Mouse (Mus musculus): ENCODE data around the gene Gm17631. TPM values are rescaled to one million over a fixed set of nuclear protein-coding genes. Genes with fewer than 3 reads are reported as not detected.
"Not testable (repeated sequence)": the region's sequence is repeated elsewhere in the genome, so short reads cannot be mapped to it uniquely, and the experiment has no call there.

The Gm17631 gene
- polyA plus RNA-seq (2015; fragmentation: Nextera tagmentation; extraction: Ambion mirVana) = not detected in 2 replicates

DNA sequence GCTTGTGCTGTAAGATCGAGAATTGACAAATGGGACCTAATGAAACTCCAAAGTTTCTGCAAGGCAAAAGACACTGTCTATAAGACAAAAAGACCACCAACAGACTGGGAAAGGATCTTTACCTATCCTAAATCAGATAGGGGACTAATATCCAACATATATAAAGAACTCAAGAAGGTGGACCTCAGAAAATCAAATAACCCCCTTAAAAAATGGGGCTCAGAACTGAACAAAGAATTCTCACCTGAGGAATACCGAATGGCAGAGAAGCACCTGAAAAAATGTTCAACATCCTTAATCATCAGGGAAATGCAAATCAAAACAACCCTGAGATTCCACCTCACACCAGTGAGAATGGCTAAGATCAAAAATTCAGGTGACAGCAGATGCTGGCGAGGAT, at the start of gene Gm17631:
Gene Gm17631 (plus strand): TSS at position 301 of the 400 bp plus-strand sequence.
- not testable (repeated sequence) for ATAC-seq (ENCODE audit: insufficient number of reproducible peaks, low FRiP score, low TSS enrichment, low read depth); H3K36me3 ChIP-seq; H3K27ac ChIP-seq; H3K4me3 ChIP-seq; H3K9me3 ChIP-seq; H3K4me1 ChIP-seq; H3K27me3 ChIP-seq; H3K4me2 ChIP-seq; H3K9ac ChIP-seq
- WGBS = no CpG with 5 or more reads among the region's 3 CpGs

DNA sequence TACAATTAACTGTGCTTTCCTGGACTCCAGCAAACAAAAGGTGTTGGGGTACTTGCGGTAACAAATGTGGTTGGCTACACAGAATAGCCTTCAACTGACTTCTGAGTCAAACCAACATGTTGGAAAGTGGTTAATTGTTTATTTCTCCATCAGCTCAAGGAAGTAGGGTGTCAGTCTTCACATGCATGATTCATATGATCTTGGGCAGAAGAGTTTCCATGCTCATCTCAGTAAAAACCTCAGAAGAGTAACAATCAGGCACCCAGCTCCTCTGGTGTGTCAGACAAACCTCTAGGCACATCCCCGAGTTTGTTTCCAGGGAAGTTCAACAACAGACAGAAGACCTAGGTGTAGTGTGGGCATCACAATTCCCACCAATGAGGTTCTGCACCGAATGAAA, 44.7 kb upstream of the Gm17631 start:
- 60% methylated on average over 3 of the region's 3 CpGs for WGBS
- no peaks in the 10 kb centered on the region for H3K9me3 ChIP-seq
- no peaks in the 10 kb centered on the region for H3K27me3 ChIP-seq
- no peak overlapping the region for H3K4me3 ChIP-seq
- H3K4me2 ChIP-seq = no peak overlapping the region
- H3K4me1 ChIP-seq = no peaks in the 10 kb centered on the region
- H3K36me3 ChIP-seq = no peaks in the 10 kb centered on the region
- H3K27ac ChIP-seq = no peak overlapping the region
- ATAC-seq (ENCODE audit: insufficient number of reproducible peaks, low FRiP score, low TSS enrichment, low read depth) = no peak
- no peak overlapping the region for H3K9ac ChIP-seq

DNA sequence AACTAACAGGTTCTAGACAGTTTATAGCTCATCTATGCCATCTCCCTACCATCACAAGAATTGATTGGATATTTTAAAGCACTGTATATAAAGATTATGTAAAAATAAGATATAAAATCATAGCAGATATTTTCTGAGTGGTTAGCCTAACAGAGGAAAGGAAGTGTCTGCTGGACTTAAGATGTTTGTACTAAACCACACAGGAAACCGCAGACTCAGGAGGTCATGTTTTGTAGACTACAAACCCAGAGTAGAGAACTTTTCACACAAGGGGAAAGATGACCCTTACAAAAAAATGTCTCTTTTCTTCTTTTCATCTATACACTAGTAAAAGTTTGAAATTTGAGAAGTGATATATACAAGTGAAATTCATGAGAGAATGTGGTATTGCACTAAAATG, 38.4 kb upstream of the Gm17631 start:
- H3K4me2 ChIP-seq = no peak overlapping the region

DNA sequence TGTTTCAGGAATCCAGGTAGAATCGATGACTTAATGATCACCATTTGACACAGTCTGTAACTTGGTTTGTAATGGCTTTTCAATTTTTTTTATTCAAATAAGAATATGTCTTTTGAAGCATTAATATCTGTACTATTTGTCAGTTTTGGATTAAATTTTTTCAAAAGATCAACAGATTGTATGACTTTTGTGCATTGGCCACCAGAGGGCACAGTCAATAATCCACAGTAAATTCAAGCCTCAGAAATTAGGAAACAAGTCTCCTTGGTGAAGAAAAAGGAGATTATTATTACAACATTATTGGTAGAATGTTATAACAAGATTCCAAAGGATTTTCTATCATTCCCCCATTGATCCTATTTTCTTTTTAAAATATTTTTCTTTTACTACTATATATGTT, 36.9 kb upstream of the Gm17631 start:
- no peak overlapping the region for H3K4me2 ChIP-seq
- H3K4me3 ChIP-seq = no peak overlapping the region
- no peaks in the 10 kb centered on the region for H3K36me3 ChIP-seq
- H3K9ac ChIP-seq = no peak overlapping the region
- 78% methylated on average over 1 of the region's 1 CpGs for WGBS
- H3K27me3 ChIP-seq = no peaks in the 10 kb centered on the region
- H3K9me3 ChIP-seq = no peaks in the 10 kb centered on the region
- no peak overlapping the region for H3K27ac ChIP-seq
- no peaks in the 10 kb centered on the region for H3K4me1 ChIP-seq
- no peak for ATAC-seq (ENCODE audit: insufficient number of reproducible peaks, low FRiP score, low TSS enrichment, low read depth)

More for the DNA sequence above, 38.4 kb upstream of the Gm17631 start:
- no peak overlapping the region for H3K27ac ChIP-seq
- no peak for ATAC-seq (ENCODE audit: insufficient number of reproducible peaks, low FRiP score, low TSS enrichment, low read depth)
- H3K36me3 ChIP-seq = no peaks in the 10 kb centered on the region
- H3K9me3 ChIP-seq = no peaks in the 10 kb centered on the region
- H3K9ac ChIP-seq = no peak overlapping the region
- H3K4me3 ChIP-seq = no peak overlapping the region
- WGBS = 88% methylated on average over 1 of the region's 1 CpGs
- no peaks in the 10 kb centered on the region for H3K4me1 ChIP-seq
- no peaks in the 10 kb centered on the region for H3K27me3 ChIP-seq

DNA sequence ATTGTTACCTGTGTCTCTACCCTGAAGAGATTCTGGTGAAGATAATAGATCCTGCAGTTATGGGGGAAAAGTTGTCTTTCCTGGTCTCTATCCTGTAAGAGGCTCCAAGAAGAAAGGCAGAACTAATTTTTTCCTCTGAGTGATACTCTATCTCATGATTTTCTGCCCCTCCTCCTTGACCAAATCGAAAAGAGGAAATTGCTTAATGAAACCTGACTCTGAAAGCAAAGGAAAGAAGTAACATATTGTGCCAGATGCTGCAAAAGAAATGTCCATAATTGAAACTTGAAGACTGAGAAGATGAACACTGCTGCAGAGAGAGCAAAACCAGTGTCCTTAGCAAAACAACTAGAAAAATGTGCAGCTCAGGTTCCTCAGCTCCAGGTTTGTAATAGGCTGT, 14.1 kb downstream of the Gm17631 start, which contains the start of gene Klra17:
Gene Klra17 (minus strand): TSS at position 124 of the 400 bp plus-strand sequence.
- no peak within 1 kb of the TSS for H3K4me3 ChIP-seq

DNA sequence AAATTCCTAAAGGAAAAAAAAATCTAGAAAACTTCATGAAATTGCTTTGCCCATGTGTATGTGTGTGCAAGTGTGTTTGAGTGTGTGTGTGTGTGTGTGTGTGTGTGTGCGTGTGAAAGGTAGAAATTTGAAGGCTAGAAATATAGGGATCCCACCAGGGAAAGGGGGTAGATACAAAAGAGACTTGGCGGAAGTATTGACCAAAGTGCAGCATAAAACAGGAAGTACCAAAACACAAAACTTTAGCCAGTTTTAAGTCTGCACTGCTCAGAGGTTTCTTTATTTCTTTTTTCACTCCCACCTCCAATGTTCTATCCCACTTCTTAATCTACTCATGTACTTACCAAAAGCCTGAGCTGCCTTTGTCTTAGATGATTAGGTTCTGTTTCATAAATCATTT, 20.1 kb downstream of the Gm17631 start:
- no peak overlapping the region for H3K4me2 ChIP-seq
- 78% methylated on average over 2 of the region's 2 CpGs for WGBS
- no peaks in the 10 kb centered on the region for H3K4me1 ChIP-seq
- no peaks in the 10 kb centered on the region for H3K36me3 ChIP-seq
- no peak overlapping the region for H3K27ac ChIP-seq
- no peak overlapping the region for H3K4me3 ChIP-seq
- ATAC-seq (ENCODE audit: insufficient number of reproducible peaks, low FRiP score, low TSS enrichment, low read depth) = no peak
- no peaks in the 10 kb centered on the region for H3K27me3 ChIP-seq
- no peak overlapping the region for H3K9ac ChIP-seq
- H3K9me3 ChIP-seq = peaks cover 6% of the 10 kb centered on the region; the same call in 1 of the 2 replicates

More for the DNA sequence above, 14.1 kb downstream of the Gm17631 start, which contains the start of gene Klra17:
- Histone ChIP-seq H3K9me3 (peaks cover 3% of the 10 kb centered on the region; the same call in 1 of the 2 replicates), H3K27me3 (no peaks in the 10 kb centered on the region), H3K27ac (no peak within 1 kb of the TSS), H3K4me1 (no peaks in the 10 kb centered on the region), H3K4me2 (no peak within 1 kb of the TSS), H3K9ac (no peak within 1 kb of the TSS), H3K36me3 (no peaks in the 10 kb centered on the region)
- WGBS = 53% methylated on average over 1 of the region's 1 CpGs
- ATAC-seq (ENCODE audit: insufficient number of reproducible peaks, low FRiP score, low TSS enrichment, low read depth) = no peak

Other genes starting within 250 kb of the Gm17631 start
- gene Klrk1, start 238.8 kb upstream of the Gm17631 start, polyA plus RNA-seq (2015; fragmentation: Nextera tagmentation; extraction: Ambion mirVana) = not detected in 2 replicates
- gene Klrc3, start 219.3 kb upstream of the Gm17631 start, polyA plus RNA-seq (2015; fragmentation: Nextera tagmentation; extraction: Ambion mirVana) = not detected in 2 replicates
- gene Klrc2, start 202.0 kb upstream of the Gm17631 start, polyA plus RNA-seq (2015; fragmentation: Nextera tagmentation; extraction: Ambion mirVana) = not detected in 2 replicates
- not detected in 2 replicates for gene Klrc1, start 183.7 kb upstream of the Gm17631 start, polyA plus RNA-seq (2015; fragmentation: Nextera tagmentation; extraction: Ambion mirVana)
- not detected in 2 replicates for gene Klri1, start 145.5 kb upstream of the Gm17631 start, polyA plus RNA-seq (2015; fragmentation: Nextera tagmentation; extraction: Ambion mirVana)
- gene Klri2, start 122.2 kb upstream of the Gm17631 start, polyA plus RNA-seq (2015; fragmentation: Nextera tagmentation; extraction: Ambion mirVana) = not detected in 2 replicates
- not detected in 2 replicates for gene Gm156, start 78.4 kb upstream of the Gm17631 start, polyA plus RNA-seq (2015; fragmentation: Nextera tagmentation; extraction: Ambion mirVana)
- gene Klra17, start 14.0 kb downstream of the Gm17631 start, polyA plus RNA-seq (2015; fragmentation: Nextera tagmentation; extraction: Ambion mirVana) = 0.20 TPM in 1 of 2 replicates, not detected in the other
- not detected in 2 replicates for gene Klra5, start 55.0 kb downstream of the Gm17631 start, polyA plus RNA-seq (2015; fragmentation: Nextera tagmentation; extraction: Ambion mirVana)
- gene Klra6, start 164.3 kb downstream of the Gm17631 start, polyA plus RNA-seq (2015; fragmentation: Nextera tagmentation; extraction: Ambion mirVana) = not detected in 2 replicates
- not detected in 2 replicates for gene Klra4, start 204.6 kb downstream of the Gm17631 start, polyA plus RNA-seq (2015; fragmentation: Nextera tagmentation; extraction: Ambion mirVana)